Mouse (Mus musculus) liver, postnatal 0 days (tissue): ENCODE results near the gene Tex14.

Experiments used
- CTCF ChIP-seq: sonication (generic); IDR thresholded peaks from 2 replicates; pipeline ENCODE4 v1.5.1; 2016; ENCODE audit warnings: antibody characterized with exemption, low read depth
- EP300 ChIP-seq: IDR thresholded peaks from 2 replicates; pipeline ENCODE4 v1.6.1; 2016; ENCODE audit warnings: antibody characterized with exemption, low read depth, mild to moderate bottlenecking

DNA sequence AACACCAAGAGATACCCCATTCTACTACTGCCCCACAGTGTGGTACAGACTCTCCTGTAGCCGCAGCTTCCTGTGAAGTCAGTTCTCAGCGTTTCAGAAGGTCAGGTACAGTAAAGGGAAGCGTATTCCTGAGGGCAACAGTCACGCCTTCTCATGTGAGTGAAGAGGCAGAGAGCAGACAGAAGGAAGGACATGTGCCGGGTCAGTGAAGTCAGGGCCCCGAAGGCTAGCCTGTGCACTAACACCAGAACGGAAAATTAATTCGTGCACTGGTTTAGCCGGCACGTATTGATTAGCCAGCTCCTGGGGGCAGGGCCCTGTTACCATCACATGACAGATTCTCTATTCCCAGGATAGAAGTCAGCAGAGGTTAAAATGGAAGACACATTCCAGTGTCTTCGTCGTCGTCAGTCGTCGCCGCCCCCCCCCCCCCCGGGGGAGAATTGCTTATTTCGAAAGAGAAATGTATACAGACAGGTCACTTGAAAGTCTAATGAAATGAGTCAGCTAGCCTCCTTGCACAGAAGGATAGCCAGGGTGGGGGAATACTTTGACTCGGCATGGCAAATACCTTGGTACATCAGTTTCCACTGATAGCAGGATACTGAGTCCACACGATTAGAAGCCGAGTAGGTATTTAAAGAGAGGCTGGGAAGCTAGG, 169.8 kb downstream of the Tex14 start:
- no peak for TF ChIP-seq CTCF
- TF ChIP-seq EP300, result no peak
